Mouse (Mus musculus): ENCODE measurements at regions not wholly inside any gene's neighbourhood (a gene's known extent, or its start where the extent isn't known, plus 50 kb on each side); places are given as distances from the start of the nearest gene placed in this dataset.

- peak overlapping the region; percentile 63 for H3K27ac ChIP-seq (replicated peaks)
- no peak overlapping the region for H3K9ac ChIP-seq
- no peak overlapping the region for H3K4me3 ChIP-seq
- peaks cover 30% of the 10 kb centered on the region for H3K4me1 ChIP-seq (replicated peaks)
- H3K27me3 ChIP-seq: no peaks in the 10 kb centered on the region
- no peaks in the 10 kb centered on the region for H3K9me3 ChIP-seq
- H3K4me2 ChIP-seq: peak overlapping the region; percentile 25
- ATAC-seq (ENCODE audit: low FRiP score, low read depth): peak; percentile 50; the same call in 1 of the 2 replicates
- 4% methylated on average over 3 of the region's 3 CpGs for WGBS
- H3K36me3 ChIP-seq: no peaks in the 10 kb centered on the region
These were observed 230.1 kb upstream of the Chd6 start for GRCm38 (mm10) chr2:161338953-161339326.

- 26% methylated on average over 2 of the region's 2 CpGs for WGBS
- Histone ChIP-seq H3K9me3 (no peaks in the 10 kb centered on the region), H3K27ac (replicated peaks) (0 out of 2 replicates have a peak overlapping the region, but pooled peaks have one; percentile 25), H3K4me2 (no peak overlapping the region), H3K9ac (no peak overlapping the region), H3K27me3 (no peaks in the 10 kb centered on the region), H3K36me3 (no peaks in the 10 kb centered on the region), H3K4me3 (no peak overlapping the region), H3K4me1 (replicated peaks) (peaks cover 4% of the 10 kb centered on the region; the same call in 1 of the 2 replicates)
- ATAC-seq (ENCODE audit: low FRiP score, low read depth): no peak
These were observed 223.8 kb upstream of the Chd6 start for GRCm38 (mm10) chr2:161332653-161333052.

- Histone ChIP-seq H3K9me3 (no peaks in the 10 kb centered on the region), H3K27me3 (no peaks in the 10 kb centered on the region), H3K9ac (no peak overlapping the region), H3K36me3 (no peaks in the 10 kb centered on the region), H3K27ac (replicated peaks) (no peak overlapping the region), H3K4me2 (no peak overlapping the region), H3K4me3 (no peak overlapping the region), H3K4me1 (replicated peaks) (peaks cover 4% of the 10 kb centered on the region; the same call in 1 of the 2 replicates)
- WGBS: 75% methylated on average over 10 of the region's 10 CpGs
- ATAC-seq (ENCODE audit: low FRiP score, low read depth): no peak
These were observed 223.0 kb upstream of the Chd6 start for GRCm38 (mm10) chr2:161331850-161332365.

GRCm38 (mm10) chr2:161302796-161303195 is 193.9 kb upstream of the Chd6 start:
- WGBS: 48% methylated on average over 3 of the region's 3 CpGs
- no peak for ATAC-seq (ENCODE audit: low FRiP score, low read depth)
- Histone ChIP-seq H3K9me3 (no peaks in the 10 kb centered on the region), H3K4me1 (replicated peaks) (0 out of 2 replicates have a peak, but pooled peaks cover 6% of the 10 kb centered on the region), H3K27me3 (no peaks in the 10 kb centered on the region), H3K36me3 (no peaks in the 10 kb centered on the region), H3K4me3 (no peak overlapping the region), H3K9ac (no peak overlapping the region), H3K4me2 (no peak overlapping the region), H3K27ac (replicated peaks) (peak overlapping the region; percentile 30; the same call in 1 of the 2 replicates)

GRCm38 (mm10) chr2:161268861-161269413 is 160.1 kb upstream of the Chd6 start:
- ATAC-seq (ENCODE audit: low FRiP score, low read depth): no peak
- Histone ChIP-seq H3K9me3 (no peaks in the 10 kb centered on the region), H3K4me1 (replicated peaks) (peaks cover 13% of the 10 kb centered on the region), H3K27me3 (no peaks in the 10 kb centered on the region), H3K9ac (no peak overlapping the region), H3K36me3 (no peaks in the 10 kb centered on the region), H3K27ac (replicated peaks) (no peak overlapping the region), H3K4me2 (no peak overlapping the region), H3K4me3 (no peak overlapping the region)
- WGBS: 68% methylated on average over 9 of the region's 9 CpGs

GRCm38 (mm10) chr2:161266476-161266875 is 157.6 kb upstream of the Chd6 start:
- Histone ChIP-seq H3K9me3 (no peaks in the 10 kb centered on the region), H3K4me1 (replicated peaks) (peaks cover 13% of the 10 kb centered on the region), H3K4me2 (no peak overlapping the region), H3K27me3 (no peaks in the 10 kb centered on the region), H3K4me3 (no peak overlapping the region), H3K9ac (no peak overlapping the region), H3K27ac (replicated peaks) (no peak overlapping the region), H3K36me3 (no peaks in the 10 kb centered on the region)
- no peak for ATAC-seq (ENCODE audit: low FRiP score, low read depth)
- 31% methylated on average over 5 of the region's 5 CpGs for WGBS

- Histone ChIP-seq H3K36me3 (no peaks in the 10 kb centered on the region), H3K4me1 (replicated peaks) (peaks cover 13% of the 10 kb centered on the region), H3K9ac (no peak overlapping the region), H3K9me3 (no peaks in the 10 kb centered on the region), H3K27me3 (no peaks in the 10 kb centered on the region), H3K4me3 (no peak overlapping the region), H3K27ac (replicated peaks) (0 out of 2 replicates have a peak overlapping the region, but pooled peaks have one; percentile 15), H3K4me2 (0 out of 2 replicates have a peak overlapping the region, but pooled peaks have one; percentile 2)
- ATAC-seq (ENCODE audit: low FRiP score, low read depth): no peak
- 37% methylated on average over 8 of the region's 8 CpGs for WGBS
These were observed 156.3 kb upstream of the Chd6 start for GRCm38 (mm10) chr2:161265211-161265610.

- Histone ChIP-seq H3K9ac (no peak overlapping the region), H3K36me3 (no peaks in the 10 kb centered on the region), H3K4me3 (no peak overlapping the region), H3K27ac (replicated peaks) (no peak overlapping the region), H3K4me1 (replicated peaks) (no peaks in the 10 kb centered on the region), H3K27me3 (no peaks in the 10 kb centered on the region), H3K9me3 (no peaks in the 10 kb centered on the region), H3K4me2 (no peak overlapping the region)
- ATAC-seq (ENCODE audit: low FRiP score, low read depth): no peak
- 86% methylated on average over 2 of the region's 2 CpGs for WGBS
These were observed 143.9 kb upstream of the Chd6 start for GRCm38 (mm10) chr2:161252761-161253160.

- no peak for ATAC-seq (ENCODE audit: low FRiP score, low read depth)
These were observed 132.8 kb upstream of the Chd6 start for GRCm38 (mm10) chr2:161241665-161242064.

GRCm38 (mm10) chr2:161237280-161237819 is 128.5 kb upstream of the Chd6 start:
- Histone ChIP-seq H3K4me1 (replicated peaks) (0 out of 2 replicates have a peak, but pooled peaks cover 3% of the 10 kb centered on the region), H3K9ac (no peak overlapping the region), H3K4me3 (no peak overlapping the region), H3K27ac (replicated peaks) (no peak overlapping the region), H3K9me3 (no peaks in the 10 kb centered on the region), H3K27me3 (no peaks in the 10 kb centered on the region), H3K36me3 (no peaks in the 10 kb centered on the region), H3K4me2 (no peak overlapping the region)
- ATAC-seq (ENCODE audit: low FRiP score, low read depth): peak; percentile 59; the same call in 1 of the 2 replicates
- 48% methylated on average over 9 of the region's 9 CpGs for WGBS

More at GRCm38 (mm10) chr2:161241665-161242064, 132.8 kb upstream of the Chd6 start:
- Histone ChIP-seq H3K4me3 (no peak overlapping the region), H3K4me2 (no peak overlapping the region), H3K27me3 (no peaks in the 10 kb centered on the region), H3K27ac (replicated peaks) (no peak overlapping the region), H3K9me3 (no peaks in the 10 kb centered on the region), H3K36me3 (no peaks in the 10 kb centered on the region), H3K4me1 (replicated peaks) (no peaks in the 10 kb centered on the region), H3K9ac (no peak overlapping the region)
- WGBS: 92% methylated on average over 6 of the region's 6 CpGs

GRCm38 (mm10) chr2:161233155-161233741 is 124.4 kb upstream of the Chd6 start:
- 65% methylated on average over 9 of the region's 9 CpGs for WGBS
- H3K4me3 ChIP-seq: no peak overlapping the region
- no peak overlapping the region for H3K27ac ChIP-seq (replicated peaks)
- no peak overlapping the region for H3K4me2 ChIP-seq
- H3K27me3 ChIP-seq: no peaks in the 10 kb centered on the region
- H3K9me3 ChIP-seq: no peaks in the 10 kb centered on the region
- no peak for ATAC-seq (ENCODE audit: low FRiP score, low read depth)
- H3K36me3 ChIP-seq: no peaks in the 10 kb centered on the region
- no peak overlapping the region for H3K9ac ChIP-seq
- H3K4me1 ChIP-seq (replicated peaks): peaks cover 6% of the 10 kb centered on the region; the same call in 1 of the 2 replicates

- no peak overlapping the region for H3K9ac ChIP-seq
- 40% methylated on average over 4 of the region's 4 CpGs for WGBS
- H3K4me1 ChIP-seq (replicated peaks): peaks cover 6% of the 10 kb centered on the region; the same call in 1 of the 2 replicates
- no peak for ATAC-seq (ENCODE audit: low FRiP score, low read depth)
- no peak overlapping the region for H3K4me2 ChIP-seq
- H3K4me3 ChIP-seq: no peak overlapping the region
- H3K36me3 ChIP-seq: no peaks in the 10 kb centered on the region
- no peak overlapping the region for H3K27ac ChIP-seq (replicated peaks)
- H3K27me3 ChIP-seq: no peaks in the 10 kb centered on the region
- no peaks in the 10 kb centered on the region for H3K9me3 ChIP-seq
These were observed 122.5 kb upstream of the Chd6 start for GRCm38 (mm10) chr2:161231405-161231804.

Measured in hindbrain, embryonic 15.5 days (tissue).